Comparison of ENCODE assay signal across 25 mouse cellular contexts in the genomic region with DNA sequence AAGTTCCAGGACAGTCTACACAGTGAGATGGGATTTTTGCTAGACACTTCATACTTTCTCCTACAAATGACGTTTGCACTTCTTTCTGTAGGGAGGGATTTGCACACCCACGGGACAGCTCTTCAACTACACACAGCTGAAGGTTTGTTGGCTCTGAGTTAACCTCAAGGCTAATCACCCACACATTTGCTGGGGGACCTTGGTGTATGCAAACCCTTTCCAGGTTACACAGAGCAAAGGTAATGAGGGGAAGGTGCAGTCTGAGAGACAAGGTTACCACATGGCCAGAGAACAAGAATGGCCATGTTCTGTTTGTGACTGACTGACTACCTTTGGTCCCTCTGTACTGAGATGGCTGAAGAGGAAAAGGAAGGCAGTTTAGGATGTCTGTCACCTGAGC. TPM values are rescaled to one million over a fixed set of nuclear protein-coding genes. Genes with fewer than 3 reads are reported as not detected.
"Had no signal": no experiment of that assay in that cellular context is flagged by ENCODE, and none has a peak within 500 bp of the region (broad histone marks: within the 10 kb centered on the region; RNA-seq: fewer than 3 reads in every experiment).

No protein-coding gene starts in this region.

- H3K27me3 ChIP-seq: limb, embryonic 13.5 days; liver, embryonic 13.5 days; midbrain, embryonic 13.5 days; neural tube, embryonic 12.5 days; neural tube, embryonic 15.5 days; stomach, embryonic 15.5 days had no signal

- H3K4me3 ChIP-seq: layer of hippocampus, adult 2 months; limb, embryonic 10.5 days; limb, embryonic 13.5 days; liver, embryonic 13.5 days; midbrain, embryonic 13.5 days; neural tube, embryonic 12.5 days; neural tube, embryonic 15.5 days; stomach, embryonic 15.5 days had no signal

- H3K9me3 ChIP-seq: limb, embryonic 10.5 days; limb, embryonic 13.5 days; midbrain, embryonic 13.5 days; neural tube, embryonic 15.5 days; stomach, embryonic 15.5 days had no signal

- H3K27ac ChIP-seq: kidney, postnatal 0 days; layer of hippocampus, adult 2 months; limb, embryonic 10.5 days; limb, embryonic 13.5 days; liver, embryonic 13.5 days; macrophage; midbrain, embryonic 13.5 days; neural tube, embryonic 12.5 days; neural tube, embryonic 15.5 days; stomach, embryonic 15.5 days had no signal

- H3K4me2 ChIP-seq: limb, embryonic 13.5 days; liver, embryonic 13.5 days; lung, embryonic 14.5 days; midbrain, embryonic 13.5 days; neural tube, embryonic 12.5 days; neural tube, embryonic 15.5 days; stomach, embryonic 15.5 days had no signal

- DNase-seq: kidney, adult 2 months; kidney, postnatal 25 days; layer of hippocampus, adult 9-11 months; liver; liver, embryonic 13.5 days; lung, embryonic 14.5 days; right cerebral cortex, postnatal 25 days; spleen, adult 18-20 months; thymus, postnatal 25 days had no signal

- H3K4me1 ChIP-seq: limb, embryonic 10.5 days; limb, embryonic 13.5 days; liver, embryonic 13.5 days; midbrain, embryonic 13.5 days; neural tube, embryonic 12.5 days; neural tube, embryonic 15.5 days; stomach, embryonic 15.5 days had no signal

- ATAC-seq: inflammation-experienced regulatory T-cells, adult 6 months; lung, postnatal 0 days; midbrain, embryonic 13.5 days had no signal

- H3K36me3 ChIP-seq: limb, embryonic 10.5 days; limb, embryonic 13.5 days; liver, embryonic 13.5 days; midbrain, embryonic 13.5 days; neural tube, embryonic 12.5 days; neural tube, embryonic 15.5 days; stomach, embryonic 15.5 days had no signal

- H3K9ac ChIP-seq: limb, embryonic 13.5 days; liver, embryonic 13.5 days; lung, embryonic 14.5 days; midbrain, embryonic 13.5 days; neural tube, embryonic 12.5 days; neural tube, embryonic 15.5 days; stomach, embryonic 15.5 days had no signal

RNA-seq across cellular contexts. Expression of gene Acot5, which starts 14.7 kb away (rescaled TPM):
- polyA plus RNA-seq: inflammation-experienced regulatory T-cells, adult 6 months; kidney, embryonic 14.5 days; kidney, postnatal 0 days; limb, embryonic 10.5 days; limb, embryonic 13.5 days; liver, embryonic 13.5 days; liver, embryonic 16.5 days; lung, embryonic 14.5 days; lung, postnatal 0 days; macrophage; midbrain, embryonic 13.5 days had no signal

RNA-seq across cellular contexts. Expression of gene Acot3, which starts 31.9 kb away (rescaled TPM):
- polyA plus RNA-seq: inflammation-experienced regulatory T-cells, adult 6 months; large intestine, adult 2 months; lung, postnatal 0 days; macrophage; thymus, postnatal 0 days had no signal

RNA-seq across cellular contexts. Expression of gene Gm49366, which starts 45.1 kb away (rescaled TPM):
- polyA plus RNA-seq: inflammation-experienced regulatory T-cells, adult 6 months; kidney, adult 2 months; kidney, embryonic 14.5 days; kidney, postnatal 0 days; large intestine, adult 2 months; limb, embryonic 10.5 days; limb, embryonic 13.5 days; liver, embryonic 16.5 days; lung, embryonic 14.5 days; lung, postnatal 0 days; macrophage; midbrain, embryonic 13.5 days; midbrain, postnatal 0 days; neural tube, embryonic 12.5 days; neural tube, embryonic 15.5 days; stomach, embryonic 15.5 days; thymus, postnatal 0 days had no signal
